Comparison of ENCODE assay signal across 9 mouse cellular contexts in the genomic region with DNA sequence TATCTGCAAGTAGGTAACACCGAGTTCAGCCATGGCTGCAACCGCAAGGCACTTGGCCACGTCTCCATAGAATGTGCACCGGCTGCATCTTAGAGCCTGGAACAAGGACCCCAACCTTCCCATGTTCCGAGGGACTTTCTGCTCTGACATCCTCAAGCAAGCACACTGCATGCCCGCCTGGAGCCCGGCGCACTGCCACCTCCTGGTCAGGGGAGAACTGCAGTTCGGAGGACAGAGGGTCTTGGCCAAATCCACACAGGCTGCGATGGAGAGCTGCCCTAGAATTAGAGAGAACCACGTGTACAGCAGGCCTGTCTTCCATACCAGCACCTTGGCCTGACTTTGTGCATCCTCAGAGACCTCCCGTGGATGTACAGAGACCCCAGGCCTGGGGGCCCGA. TPM values are rescaled to one million over a fixed set of nuclear protein-coding genes. Genes with fewer than 3 reads are reported as not detected.
DNase-seq lines count a peak whose midpoint lies in the region; ATAC-seq lines count a peak whose summit lies in the region.
"Had no signal": no experiment of that assay in that cellular context is flagged by ENCODE, and none has a peak within 500 bp of the region (broad histone marks: within the 10 kb centered on the region; RNA-seq: fewer than 3 reads in every experiment).

No protein-coding gene starts in this region.

- no peak overlapping the region for H3K4me2 ChIP-seq in midbrain, embryonic 16.5 days (ENCODE audit: low read length)
- H3K4me2 ChIP-seq: heart, embryonic 13.5 days had no signal

- ATAC-seq in midbrain, embryonic 16.5 days = peak; percentile 56; the same call in 1 of the 2 replicates

- no peak overlapping the region for H3K9ac ChIP-seq in midbrain, embryonic 16.5 days (ENCODE audit: low read depth, low read length)
- H3K9ac ChIP-seq: heart, embryonic 13.5 days had no signal

- 38% methylated on average over 13 of the region's 13 CpGs for WGBS in midbrain, embryonic 16.5 days

- H3K4me3 ChIP-seq in midbrain, embryonic 16.5 days (ENCODE audit: low read depth, low read length) = no peak overlapping the region
- H3K4me3 ChIP-seq: heart, embryonic 13.5 days had no signal

- H3K36me3 ChIP-seq in midbrain, embryonic 16.5 days (ENCODE audit: control insufficient read depth, insufficient read depth, low read length) = no peaks in the 10 kb centered on the region
- H3K36me3 ChIP-seq: heart, embryonic 13.5 days had no signal

- no peaks in the 10 kb centered on the region; the same call in 1 of the 2 replicates for H3K27me3 ChIP-seq in midbrain, embryonic 16.5 days (ENCODE audit: control insufficient read depth, insufficient read depth, low read depth, low read length)
- H3K27me3 ChIP-seq: heart, embryonic 13.5 days had no signal

- intact Hi-C loops in gastrocnemius, postnatal 14 days (cut with DNase I; ENCODE audit: low total_unique reads) = no loop called here

- no peak overlapping the region for H3K27ac ChIP-seq in midbrain, embryonic 16.5 days (ENCODE audit: low read length)
- H3K27ac ChIP-seq: heart, embryonic 13.5 days had no signal

- H3K9me3 ChIP-seq in midbrain, embryonic 16.5 days (replicated peaks; ENCODE audit: control insufficient read depth, low read length, poor library complexity, severe bottlenecking) = no peaks in the 10 kb centered on the region
- H3K9me3 ChIP-seq: heart, embryonic 13.5 days had no signal

- peak; percentile 51 for DNase-seq in gastrocnemius, postnatal 14 days
- no peak for DNase-seq in gastrocnemius, adult 8-10 months (ENCODE audit: low spot score in 2 of 2)
- DNase-seq in ovary, postnatal 14 days (ENCODE audit: low spot score) = peak; percentile 23
- no peak for DNase-seq in ovary, postnatal 10 days (ENCODE audit: low spot score)
- DNase-seq in embryo, embryonic 9.5 days (ENCODE audit: extremely low spot score) = peak; percentile 67
- DNase-seq in kidney, postnatal 10 days = peak; percentile 72
- no peak for DNase-seq in yolk sac, embryonic 10.5 days (ENCODE audit: low spot score)

- no peaks in the 10 kb centered on the region for H3K4me1 ChIP-seq in midbrain, embryonic 16.5 days (ENCODE audit: control insufficient read depth, insufficient read depth, low read length)

RNA-seq across cellular contexts. Expression of a gene that starts 29.8 kb away (rescaled TPM):
- total RNA-seq in gastrocnemius, postnatal 14 days (2021) = 1 to 10 TPM; 3.4 to 4.1 TPM
- total RNA-seq in gastrocnemius, adult 8-10 months (2022) = 10 to 100 TPM in 3 of 4 experiments, 1 to 10 TPM in 1; 8.7 to 12.5 (median 10.7) TPM
- 0.28 TPM in 1 of 2 replicates, not detected in the other for polyA plus RNA-seq in midbrain, embryonic 16.5 days (2015; fragmentation: Nextera tagmentation; extraction: Ambion mirVana)
- polyA plus RNA-seq: heart, embryonic 13.5 days had no signal

Comparison
In these comparisons a context has a peak if more than half of its experiments do, and no peak if none do; other contexts are left out.
1. DNase-seq: peak in gastrocnemius, postnatal 14 days (single experiment), ovary, postnatal 14 days (single experiment), embryo, embryonic 9.5 days (single experiment) and kidney, postnatal 10 days (single experiment); none in gastrocnemius, adult 8-10 months (0 of 2), ovary, postnatal 10 days (single experiment) and yolk sac, embryonic 10.5 days (single experiment).